Mouse (Mus musculus): ENCODE data around the gene Csmd2. TPM values are rescaled to one million over a fixed set of nuclear protein-coding genes. Genes with fewer than 3 reads are reported as not detected.

Gene Csmd2
- total RNA-seq, 2 experiments from 2014 or later, result not detected

- no peak for DNase-seq
Measured at GRCm38 (mm10) chr4:128141161-128142101, 153.8 kb downstream of the Csmd2 start.

GRCm38 (mm10) chr4:128142279-128142678 is 154.6 kb downstream of the Csmd2 start:
- no peak for DNase-seq

GRCm38 (mm10) chr4:128143147-128143546 is 155.5 kb downstream of the Csmd2 start:
- DNase-seq, result no peak

- DNase-seq, result no peak
Measured at GRCm38 (mm10) chr4:128149524-128149923, 161.9 kb downstream of the Csmd2 start.

- DNase-seq, result no peak
Measured at GRCm38 (mm10) chr4:128152066-128152465, 164.4 kb downstream of the Csmd2 start.

- DNase-seq, result no peak
Measured at GRCm38 (mm10) chr4:128153144-128153543, 165.5 kb downstream of the Csmd2 start.

- no peak for DNase-seq
Measured at GRCm38 (mm10) chr4:128155226-128155625, 167.6 kb downstream of the Csmd2 start.

GRCm38 (mm10) chr4:128160656-128161055 is 173.0 kb downstream of the Csmd2 start:
- DNase-seq, result no peak

GRCm38 (mm10) chr4:128170181-128170580 is 182.5 kb downstream of the Csmd2 start:
- DNase-seq, result no peak

- DNase-seq, result no peak
Measured at GRCm38 (mm10) chr4:128171233-128171632, 183.6 kb downstream of the Csmd2 start.

- no peak for DNase-seq
Measured at GRCm38 (mm10) chr4:128171701-128172100, 184.0 kb downstream of the Csmd2 start.

- DNase-seq, result no peak
Measured at GRCm38 (mm10) chr4:128178974-128179373, 191.3 kb downstream of the Csmd2 start.

GRCm38 (mm10) chr4:128179581-128179980 is 191.9 kb downstream of the Csmd2 start:
- peak; percentile 13 for DNase-seq

GRCm38 (mm10) chr4:128184747-128185146 is 197.1 kb downstream of the Csmd2 start:
- no peak for DNase-seq

GRCm38 (mm10) chr4:128194454-128194853 is 206.8 kb downstream of the Csmd2 start:
- no peak for DNase-seq

- DNase-seq, result no peak
Measured at GRCm38 (mm10) chr4:128217991-128218595, 230.4 kb downstream of the Csmd2 start.

GRCm38 (mm10) chr4:128224453-128224852 is 236.8 kb downstream of the Csmd2 start:
- DNase-seq, result no peak

- DNase-seq, result no peak
Measured at GRCm38 (mm10) chr4:128227377-128228316, 240.0 kb downstream of the Csmd2 start.

GRCm38 (mm10) chr4:128233458-128233857 is 245.8 kb downstream of the Csmd2 start:
- no peak for DNase-seq

GRCm38 (mm10) chr4:128239113-128239512 is 251.5 kb downstream of the Csmd2 start:
- DNase-seq, result no peak

- DNase-seq, result no peak
Measured at GRCm38 (mm10) chr4:128241075-128241853, 253.6 kb downstream of the Csmd2 start.

Data from gastrocnemius, postnatal 25 days (tissue).